Mouse (Mus musculus) activated CD4-positive, CD25-positive, alpha-beta regulatory T cell, adult 4 months (primary cell): ENCODE results near the gene Dusp7. TPM values are rescaled to one million over a fixed set of nuclear protein-coding genes. Genes with fewer than 3 reads are reported as not detected.

Experiments used
- ATAC-seq: one replicate; pipeline ENCODE4 v1.8.0; 2017
- polyA plus RNA-seq, 2 experiments: library from polyadenylated mRNA; unstranded; fragments of 100-300 nt; shearing (Covaris generic); gene quantifications; one replicate each; pipeline ENCODE4 v1.2.1; 2017

Dusp7 gene
- polyA plus RNA-seq, 2 experiments from 2014 or later = 16.7 to 20.0 TPM

- no peak for ATAC-seq
Measured at GRCm38 (mm10) chr9:106392828-106393527, 24.5 kb downstream of the Dusp7 start.

- ATAC-seq = no peak
Measured at GRCm38 (mm10) chr9:106393548-106393947, 25.1 kb downstream of the Dusp7 start.

DNA sequence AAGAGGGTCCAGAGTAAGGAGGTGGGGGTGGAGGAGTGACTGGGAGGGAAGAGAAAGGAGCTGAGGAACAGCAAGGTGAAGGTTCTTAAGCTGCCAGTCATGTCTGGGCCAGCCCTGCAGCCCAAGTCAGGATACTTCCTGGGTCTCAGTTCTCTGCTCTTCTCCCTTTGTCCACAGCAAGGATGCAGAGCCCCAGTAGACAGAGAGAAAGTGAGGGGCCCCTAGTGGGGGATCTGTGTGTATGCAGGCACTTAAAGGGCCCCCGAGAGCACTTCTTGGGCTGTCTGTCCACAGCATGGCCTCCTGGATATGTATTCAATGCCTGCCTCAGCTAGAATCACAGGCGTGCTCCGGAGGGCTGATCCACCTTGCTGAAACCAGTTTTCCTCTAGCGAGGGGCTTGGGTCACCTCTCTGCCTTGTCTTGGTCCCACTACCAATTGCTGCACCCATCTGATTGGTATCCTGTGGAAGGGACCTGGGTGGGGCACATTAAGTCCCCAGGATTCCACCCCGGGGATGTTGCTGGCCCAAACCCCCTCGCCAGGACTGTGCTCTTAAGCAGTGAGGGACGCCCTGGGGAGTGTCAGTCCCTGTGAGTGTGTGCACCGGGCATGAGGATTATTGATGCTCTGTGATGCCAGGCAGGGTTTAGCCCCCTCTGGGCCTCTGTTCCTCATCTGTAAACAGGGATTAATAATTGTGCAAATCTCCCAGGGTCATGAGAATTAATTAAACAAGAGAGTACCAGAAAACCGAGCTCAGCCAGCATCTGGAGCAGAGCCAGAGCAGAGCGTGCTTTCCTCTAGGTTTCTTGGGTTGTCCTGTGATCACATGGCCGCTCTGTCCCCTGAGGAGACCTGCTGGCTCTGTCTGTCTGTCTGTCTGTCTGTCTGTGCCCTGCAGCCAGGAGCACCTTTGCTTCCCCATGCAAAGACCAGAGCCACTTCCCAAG, 26.5 kb downstream of the Dusp7 start:
- peak; percentile 90 for ATAC-seq

DNA sequence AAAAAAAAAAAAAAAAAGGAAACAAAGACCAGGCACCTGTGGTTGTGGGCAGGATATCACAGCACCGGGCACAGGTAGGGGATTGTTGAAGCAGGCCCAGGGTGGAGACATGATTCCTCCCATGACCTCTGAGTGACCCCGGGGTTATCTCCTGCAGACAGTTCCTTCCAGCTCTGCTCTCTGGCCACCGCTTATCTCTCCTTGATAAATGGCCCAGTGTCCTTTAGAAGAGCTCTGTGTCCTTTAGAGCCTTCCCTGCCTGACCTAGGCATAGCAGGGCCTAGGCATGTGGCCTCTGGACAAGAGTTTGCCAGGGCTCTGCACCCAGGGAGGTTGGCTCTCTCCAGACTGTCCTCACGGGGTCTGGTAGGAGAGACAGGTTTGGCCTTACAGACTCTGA, 29.3 kb downstream of the Dusp7 start:
- no peak for ATAC-seq

GRCm38 (mm10) chr9:106398667-106399311, 30.4 kb downstream of the Dusp7 start:
- no peak for ATAC-seq

DNA sequence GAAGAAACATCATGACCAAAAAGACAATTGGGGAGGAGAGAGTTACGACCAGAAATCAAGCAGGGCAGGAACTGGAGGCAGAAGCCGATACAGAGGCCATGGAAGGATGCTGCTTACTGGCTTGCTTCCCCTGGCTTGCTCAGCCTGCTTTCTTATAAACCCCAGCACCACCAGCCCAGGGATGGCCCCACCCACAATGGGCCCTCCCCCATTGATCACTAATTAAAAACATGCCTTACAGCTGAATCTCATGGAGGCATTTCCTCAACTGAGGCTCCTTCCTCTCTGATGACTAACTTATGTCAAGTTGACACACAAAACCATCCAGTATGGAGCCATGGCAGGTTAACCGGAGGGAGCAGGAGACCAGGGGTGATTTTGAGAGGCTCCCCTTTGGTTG, 31.4 kb downstream of the Dusp7 start:
- no peak for ATAC-seq

DNA sequence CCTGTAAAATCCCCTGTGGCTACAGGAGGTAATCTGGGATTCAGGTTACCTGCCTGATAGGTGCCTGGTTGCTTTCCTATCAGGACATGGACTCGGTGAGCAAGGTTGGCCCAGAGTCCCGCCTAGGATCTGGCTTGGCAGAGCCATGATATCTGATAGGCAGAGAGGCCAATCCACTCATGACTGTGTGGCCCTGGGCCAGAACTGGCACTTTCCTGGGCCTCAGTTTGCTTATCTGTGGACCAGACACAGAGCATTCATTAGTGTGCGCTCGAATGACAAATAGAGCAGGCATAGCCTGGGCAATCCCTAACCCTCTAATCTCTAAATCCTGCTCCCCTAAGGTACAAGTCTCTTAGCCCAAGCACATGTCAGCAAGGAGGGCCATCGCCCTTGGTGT, 33.7 kb downstream of the Dusp7 start:
- no peak for ATAC-seq

GRCm38 (mm10) chr9:106402607-106403375, 34.4 kb downstream of the Dusp7 start:
- no peak for ATAC-seq

GRCm38 (mm10) chr9:106405275-106405674, 36.8 kb downstream of the Dusp7 start:
- ATAC-seq = no peak

GRCm38 (mm10) chr9:106406443-106407078, 38.1 kb downstream of the Dusp7 start:
- ATAC-seq = no peak

DNA sequence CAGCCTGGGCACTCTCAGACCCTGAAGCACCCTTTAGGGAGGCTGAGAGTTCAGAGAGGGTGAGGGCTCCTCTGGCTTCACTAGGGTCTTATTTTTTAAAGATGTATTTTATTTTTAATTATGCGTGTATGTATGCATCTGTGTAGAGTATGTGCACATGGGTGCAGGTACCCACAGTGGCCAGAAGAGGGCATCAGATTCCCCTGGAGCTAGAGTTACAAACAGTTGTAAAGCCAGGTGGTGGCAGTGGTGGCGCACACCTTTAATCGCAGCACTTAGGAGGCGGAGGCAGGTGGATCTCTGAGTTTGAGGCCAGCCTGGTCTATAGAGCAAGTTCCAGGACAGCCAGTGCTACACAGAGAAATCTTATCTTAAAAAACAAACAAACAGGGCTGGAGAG, 40.7 kb downstream of the Dusp7 start:
- no peak for ATAC-seq

DNA sequence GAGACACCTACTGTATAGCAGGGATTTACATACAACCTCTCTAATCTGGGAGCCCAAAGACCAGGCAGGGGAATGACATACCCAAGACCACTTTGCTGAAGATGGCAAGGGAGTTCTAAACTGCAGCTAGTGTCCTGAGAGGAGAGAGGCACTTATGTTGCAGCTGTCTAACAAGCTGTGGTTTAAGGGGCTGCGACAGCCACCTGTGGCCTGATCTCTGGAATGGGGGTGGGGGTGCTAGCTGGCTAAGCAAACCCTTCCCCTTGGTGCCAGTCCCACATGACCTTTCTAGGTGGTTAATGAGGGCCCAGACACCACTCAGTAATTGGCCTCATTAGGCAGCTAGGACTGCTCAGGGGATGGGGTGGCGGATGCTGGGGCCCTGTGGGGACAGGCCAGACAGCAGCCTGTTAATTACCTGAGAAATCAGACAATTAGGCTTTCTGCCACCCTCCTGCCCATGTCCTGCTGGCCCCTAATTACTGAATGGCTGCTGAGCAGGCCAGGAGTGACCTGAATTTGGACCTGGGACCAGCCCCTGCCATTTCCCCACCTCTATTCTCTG, 41.7 kb downstream of the Dusp7 start:
- ATAC-seq = no peak

- no peak for ATAC-seq
Measured at GRCm38 (mm10) chr9:106411091-106411594, 42.7 kb downstream of the Dusp7 start.

- ATAC-seq = no peak
Measured at GRCm38 (mm10) chr9:106411729-106412128, 43.3 kb downstream of the Dusp7 start.

DNA sequence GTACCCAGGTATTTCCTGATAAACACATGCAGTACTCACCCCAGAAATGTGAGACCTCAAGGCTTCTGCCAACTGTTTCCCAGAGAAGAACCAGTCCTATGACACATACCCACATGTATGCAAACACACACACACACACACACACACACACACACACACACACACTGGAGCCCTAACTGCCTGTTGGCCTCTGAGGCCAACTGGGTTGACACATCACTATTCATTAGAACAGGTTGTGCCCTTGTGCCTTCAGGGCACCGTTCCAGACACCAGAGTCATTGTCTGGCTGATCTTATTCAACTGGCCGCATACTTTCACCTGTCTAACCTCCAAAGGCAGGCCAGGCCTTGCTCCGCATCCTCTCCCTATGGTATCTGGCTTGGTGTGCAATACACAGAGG, 43.8 kb downstream of the Dusp7 start:
- ATAC-seq = no peak

DNA sequence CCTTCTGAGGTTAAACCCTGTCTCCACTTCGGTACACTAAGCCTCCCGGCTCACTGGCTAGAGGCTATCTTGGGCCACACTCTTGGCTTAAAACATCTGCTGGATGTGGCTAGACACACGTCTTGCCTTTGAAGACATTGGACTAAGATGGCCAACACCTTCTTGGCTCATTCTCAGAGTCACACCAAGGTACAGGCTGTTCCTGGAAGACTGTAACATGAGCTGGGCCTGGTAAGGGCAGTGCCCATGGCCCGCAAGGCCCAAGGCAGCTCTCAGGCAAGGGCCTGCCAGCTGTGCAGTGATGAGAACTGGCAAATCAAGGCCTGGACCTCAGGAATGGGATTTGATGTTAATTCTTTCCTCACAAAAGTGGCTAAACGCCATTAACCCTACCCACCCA, 45.2 kb downstream of the Dusp7 start:
- ATAC-seq = no peak

DNA sequence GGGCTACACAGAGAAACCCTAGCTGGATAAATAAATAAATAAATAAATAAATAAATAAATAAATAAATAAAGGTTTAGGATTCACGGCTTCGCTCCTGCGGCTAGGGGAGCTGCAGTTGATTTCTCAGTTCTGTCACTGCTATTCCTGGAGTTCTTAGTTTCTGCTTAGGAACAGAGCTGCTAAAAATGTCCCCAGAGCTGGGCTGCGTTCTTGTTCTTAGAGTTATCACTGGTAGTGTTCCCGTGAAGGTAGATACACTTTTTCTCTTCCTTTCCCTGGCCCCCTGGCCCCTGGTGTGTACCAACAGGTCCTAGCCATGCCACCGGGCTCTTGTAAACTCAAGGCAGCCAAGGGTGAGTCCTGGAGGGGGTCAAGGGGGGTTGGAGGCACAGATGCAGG, 48.4 kb downstream of the Dusp7 start:
- no peak for ATAC-seq

DNA sequence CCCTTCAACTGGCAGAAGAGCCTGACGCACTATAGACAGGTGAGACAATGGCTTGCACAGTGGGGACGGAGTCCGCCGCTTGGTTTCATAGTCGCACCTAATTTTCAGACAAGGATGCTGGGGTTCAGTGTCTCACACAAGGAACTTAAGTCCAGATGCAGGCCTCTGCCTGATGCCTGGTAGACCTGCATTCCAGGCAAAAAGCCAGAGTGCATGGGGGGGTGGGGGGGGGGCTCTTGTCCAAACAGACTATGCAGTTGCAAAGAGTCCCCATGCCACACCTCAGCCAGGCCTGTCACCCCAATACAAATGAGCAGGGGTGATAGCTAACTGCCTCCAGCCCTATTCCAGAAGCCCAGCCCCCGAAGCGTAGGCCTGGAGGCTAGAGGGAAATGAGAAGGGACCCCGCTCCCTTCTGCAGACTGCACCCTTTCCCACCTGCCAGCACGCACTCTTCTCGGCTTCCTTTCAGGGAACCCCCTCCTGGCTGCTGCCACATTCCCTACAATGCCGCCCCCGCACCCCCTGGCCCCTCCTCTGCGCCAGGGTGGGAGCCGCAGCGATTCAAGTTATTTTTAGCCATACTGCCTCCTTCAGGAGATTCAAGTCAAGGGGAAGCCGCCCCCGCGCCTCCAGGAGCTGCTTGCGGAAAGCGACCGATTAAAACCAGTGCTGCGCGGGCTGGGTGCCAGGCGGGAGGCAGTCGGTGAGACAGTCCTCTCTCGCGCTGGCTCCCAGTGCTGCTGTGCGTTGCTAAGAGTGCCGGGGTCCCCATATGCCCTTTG, 49.6 kb downstream of the Dusp7 start:
- ATAC-seq = no peak

- ATAC-seq = no peak
Measured at GRCm38 (mm10) chr9:106420608-106421007, 52.2 kb downstream of the Dusp7 start.

DNA sequence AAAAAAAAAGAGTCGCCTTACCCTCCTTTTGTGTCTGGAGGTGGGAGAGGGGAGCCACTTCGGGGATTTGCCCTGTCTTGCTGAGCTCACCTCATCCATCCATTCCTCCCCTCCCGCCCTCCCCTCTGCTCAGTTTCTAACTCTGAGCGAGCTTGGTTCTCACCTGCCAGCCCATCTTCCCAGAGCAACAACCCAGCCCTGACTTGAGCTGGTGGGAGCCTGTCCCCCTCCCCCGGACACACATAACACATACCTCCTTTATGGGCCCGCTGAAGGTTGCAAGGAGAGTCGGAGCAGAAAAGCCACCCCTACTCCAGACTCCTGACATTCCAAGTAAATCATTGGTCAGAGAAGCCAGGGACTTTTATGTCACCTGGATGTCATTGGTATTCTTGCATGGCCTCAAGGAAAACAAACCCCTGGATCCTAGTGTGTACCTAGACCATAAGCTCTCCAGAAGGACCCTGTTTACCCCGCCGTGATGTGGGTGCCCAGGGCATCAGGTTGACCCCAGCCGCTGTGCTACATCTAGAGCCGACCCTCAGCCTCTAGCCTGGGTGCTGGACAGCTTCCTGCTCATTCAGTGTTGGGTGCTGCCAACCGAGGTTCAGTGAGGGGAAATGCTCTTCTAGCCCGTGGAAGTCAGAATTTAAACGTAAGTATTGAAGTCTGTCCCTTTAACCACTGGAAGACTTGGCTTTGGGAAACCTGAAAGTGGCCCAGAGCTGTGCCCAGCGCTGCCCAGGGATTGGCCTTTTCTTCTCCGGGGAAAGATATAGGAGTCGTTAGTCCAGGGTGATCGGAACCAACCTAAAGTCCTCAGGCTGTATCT, 52.8 kb downstream of the Dusp7 start:
- no peak for ATAC-seq
